Mouse (Mus musculus): ENCODE measurements at regions not wholly inside any gene's neighbourhood (a gene's known extent, or its start where the extent isn't known, plus 50 kb on each side); places are given as distances from the start of the nearest gene placed in this dataset.

DNA sequence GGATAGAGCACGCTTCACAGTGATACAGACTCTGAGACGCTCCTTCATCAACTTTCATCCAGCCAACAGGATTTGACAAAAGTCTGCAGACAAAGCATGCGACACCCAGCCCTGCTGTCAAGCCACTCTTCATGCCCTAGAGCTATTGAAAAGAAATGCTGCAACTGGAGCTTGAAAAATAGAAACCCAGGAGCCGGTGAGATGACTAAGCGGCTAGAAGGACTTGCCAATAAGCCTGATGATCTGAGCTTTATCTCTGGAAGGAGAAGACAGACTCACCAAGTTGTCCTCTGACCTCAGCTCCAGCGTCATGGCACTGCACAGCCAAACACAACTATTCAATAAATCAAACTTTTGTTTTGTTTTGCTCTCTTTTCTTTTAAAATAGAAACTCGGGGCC, 54.0 kb upstream of the Spred2 start:
- TF ChIP-seq POLR2A (IDR thresholded peaks at IDR 0.05; ENCODE audit: borderline replicate concordance, insufficient read depth, low read length) (no peak), CTCF (IDR thresholded peaks at IDR 0.05; ENCODE audit: borderline replicate concordance, insufficient read depth, low read depth, low read length) (no peak)

Data from cerebellum, adult 2 months (tissue).